Mouse (Mus musculus) gastrocnemius, postnatal 10 days (tissue): Measurements from ENCODE around the gene Flot1. TPM values are rescaled to one million over a fixed set of nuclear protein-coding genes. Genes with fewer than 3 reads are reported as not detected.

Experiments
- DNase-seq: peaks from one replicate; pipeline ENCODE4 v3.0.0; 2021; ENCODE audit warnings: mixed read lengths
- long read RNA-seq, 2 experiments: library from polyadenylated mRNA; stranded (forward); transcript quantifications; one replicate each; pipeline ENCODE4 v2.0.0; 2021
- total RNA-seq, 2 experiments: library from RNA; stranded (reverse); gene quantifications; 2 replicates each; pipeline ENCODE4 v1.2.3; 2021

Gene Flot1
- 10 to 100 TPM; 38.8 to 41.3 TPM for total RNA-seq
- long read RNA-seq, experiment 1, transcript Flot1-201 (13 exons, 1,825 nt), result major isoform, 74 of 84 reads
- long read RNA-seq, experiment 1, partial matches to known transcripts, result 5 of 84 reads
- long read RNA-seq, experiment 1, other reads (novel, unspliced or antisense), result 5 of 84 reads
- long read RNA-seq, experiment 2, transcript Flot1-201 (13 exons, 1,825 nt), result major isoform, 73 of 80 reads
- long read RNA-seq, experiment 2, partial matches to known transcripts, result 1 of 80 reads
- long read RNA-seq, experiment 2, other reads (novel, unspliced or antisense), result 6 of 80 reads

DNA sequence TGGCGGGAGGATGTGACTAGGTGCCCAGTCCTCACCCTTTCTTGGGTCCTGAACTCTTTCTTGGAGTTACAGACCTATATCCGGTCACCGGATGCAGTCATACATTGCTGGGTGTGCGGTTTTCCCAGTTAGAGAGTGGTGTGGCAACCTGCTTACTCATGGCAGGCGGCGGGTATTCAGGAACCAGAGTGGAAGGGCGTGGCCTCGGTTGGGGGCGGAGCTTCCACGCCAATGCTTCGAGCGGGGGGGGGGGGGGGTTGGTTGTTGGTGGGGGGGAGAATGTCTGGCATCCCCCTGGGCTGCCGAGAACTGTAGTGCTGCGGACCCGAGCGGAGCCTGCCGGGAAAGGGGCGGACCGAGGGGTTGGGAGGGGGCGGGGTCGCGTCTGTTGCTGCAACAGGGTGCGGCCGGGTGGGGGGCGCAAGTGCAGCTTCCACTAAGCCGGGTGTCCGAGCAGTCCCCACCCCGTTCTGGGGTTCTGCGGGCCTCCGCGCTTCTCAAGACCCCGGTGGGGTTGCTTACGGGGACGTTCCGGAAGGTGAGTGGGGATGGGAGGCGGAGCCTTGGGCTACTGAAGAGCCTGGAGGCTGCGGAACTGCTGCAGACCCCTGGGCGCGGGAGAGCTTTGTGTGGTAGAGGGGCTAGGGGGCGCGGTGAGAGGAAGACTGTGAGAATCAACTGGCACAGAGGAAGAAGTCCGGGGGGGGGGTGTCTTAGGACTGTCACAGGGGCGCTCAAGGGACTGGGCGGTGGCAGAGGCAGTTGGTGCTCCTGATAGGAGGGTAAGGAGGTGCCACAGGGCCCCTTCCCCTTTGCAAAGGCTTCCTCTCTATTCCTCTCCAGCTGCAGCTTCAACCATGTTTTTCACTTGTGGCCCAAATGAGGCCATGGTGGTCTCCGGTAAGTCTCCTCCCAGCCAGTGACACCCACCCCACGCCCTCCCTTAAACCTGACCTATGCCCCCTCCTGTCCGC lies at the start of gene Flot1:
TSS of gene Flot1 (plus strand) at position 267 of the 974 bp plus-strand sequence.
- peak; percentile 84 for DNase-seq

DNA sequence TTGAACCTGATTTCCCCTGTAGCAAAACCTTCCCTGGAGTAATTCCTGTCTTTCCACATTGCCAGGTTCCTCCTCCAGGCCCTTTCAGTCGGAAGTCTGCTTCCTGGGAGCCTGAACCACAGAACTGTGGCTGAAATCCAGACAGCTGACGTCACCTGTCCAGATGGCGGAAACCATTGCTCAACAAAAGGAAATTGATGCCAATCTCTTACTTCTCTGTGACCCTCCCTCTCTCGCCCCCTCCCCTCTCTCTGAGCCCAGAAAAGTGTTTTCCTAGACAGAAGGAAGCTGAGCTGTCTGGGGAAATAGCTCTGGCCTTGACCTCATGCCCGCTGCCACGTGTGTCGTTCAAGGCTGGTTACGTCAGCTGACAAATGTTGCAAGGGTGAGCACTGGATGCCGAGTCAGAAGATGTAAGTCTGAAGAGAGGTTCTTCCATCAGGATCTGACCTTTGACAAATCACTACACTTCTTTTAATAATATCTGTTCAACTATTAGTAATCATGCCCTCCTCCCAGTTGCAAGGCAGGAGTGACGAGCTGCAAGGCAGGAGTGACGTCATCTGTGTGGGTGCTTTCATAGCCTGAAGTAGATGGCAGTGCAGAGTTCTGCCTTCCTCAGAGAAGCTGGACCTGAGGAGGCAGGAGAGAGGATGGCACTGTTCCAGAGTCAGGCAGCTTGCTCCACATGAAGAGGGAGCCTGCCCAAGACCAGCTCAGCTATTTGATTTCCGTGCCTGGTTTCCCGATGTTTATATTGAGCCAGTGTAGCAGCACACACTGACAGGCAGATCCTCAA lies 46.0 kb upstream of the Flot1 start:
- peak; percentile 75 for DNase-seq

DNA sequence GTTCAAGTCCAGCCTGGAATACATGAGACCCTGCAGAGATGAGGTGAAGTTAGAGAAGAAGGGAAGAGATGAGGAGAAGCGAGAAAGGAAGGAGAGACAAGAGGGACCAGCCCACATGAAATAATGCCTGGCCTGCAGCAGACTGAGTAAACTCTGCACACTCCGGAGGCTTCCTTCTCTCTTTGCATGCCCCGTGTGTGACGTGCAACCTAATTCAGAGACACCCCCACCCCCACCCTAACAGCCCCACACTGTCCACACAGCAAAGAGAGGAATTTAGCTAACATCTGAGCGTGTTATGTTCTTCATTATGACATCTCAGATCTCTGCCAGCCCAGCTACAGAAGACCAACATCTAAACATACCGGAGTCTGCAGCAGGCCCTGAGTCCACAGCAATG lies 44.1 kb upstream of the Flot1 start:
- no peak for DNase-seq

DNA sequence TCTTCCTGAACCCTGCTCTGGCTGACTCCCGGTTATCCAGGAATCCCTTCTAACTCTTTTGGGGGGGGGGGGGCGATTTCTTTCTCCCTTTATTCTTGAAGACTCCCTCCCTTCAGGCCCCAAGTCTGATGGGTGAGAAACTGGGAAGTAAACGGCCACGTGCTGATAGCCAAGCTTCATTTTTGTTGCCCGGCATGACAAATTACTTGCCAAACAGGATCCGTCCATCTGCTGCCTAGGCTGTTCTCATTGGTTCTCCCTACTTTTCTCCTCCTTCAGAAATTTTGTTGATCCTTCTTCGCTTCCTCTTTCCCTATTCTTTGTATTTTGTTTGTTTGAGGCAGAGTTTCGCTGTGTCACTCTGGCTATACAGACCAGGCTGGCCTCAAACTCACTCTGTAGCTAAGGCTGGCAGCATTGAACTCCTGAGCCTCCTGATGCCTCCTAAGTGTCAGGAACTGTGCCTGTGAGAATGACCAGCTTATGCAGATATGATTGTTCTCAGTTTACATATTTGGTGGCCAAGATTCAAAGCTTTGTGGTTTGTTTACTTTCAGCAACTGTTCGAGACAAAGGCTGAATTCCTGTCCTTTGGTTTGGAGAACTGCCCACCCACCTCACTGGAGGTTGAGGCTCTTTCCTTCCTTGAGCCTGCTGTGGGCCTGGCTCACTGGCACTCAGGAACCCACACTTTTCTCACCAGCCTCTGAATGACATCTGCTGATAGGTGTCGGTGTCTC lies 43.4 kb upstream of the Flot1 start:
- DNase-seq, result no peak

DNA sequence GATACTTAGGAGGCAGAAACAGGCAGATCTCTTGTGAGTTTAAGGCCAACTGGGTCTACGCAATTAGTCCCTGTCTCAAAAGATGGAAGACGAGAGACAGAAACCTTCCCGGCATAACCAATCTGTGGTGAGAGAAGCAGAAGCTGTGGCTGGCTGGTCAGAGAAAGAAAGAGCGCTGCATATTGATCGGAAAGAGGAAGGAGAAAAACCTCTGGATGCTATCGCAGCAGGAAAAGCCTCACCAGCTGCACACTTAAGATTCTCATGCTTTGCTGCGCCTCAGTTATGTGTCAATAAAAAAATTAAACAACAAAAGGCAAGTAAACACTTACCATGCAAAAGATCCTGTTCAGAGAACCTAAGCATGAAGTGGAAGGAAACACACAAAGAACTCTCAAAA lies 42.7 kb upstream of the Flot1 start:
- DNase-seq, result no peak

DNA sequence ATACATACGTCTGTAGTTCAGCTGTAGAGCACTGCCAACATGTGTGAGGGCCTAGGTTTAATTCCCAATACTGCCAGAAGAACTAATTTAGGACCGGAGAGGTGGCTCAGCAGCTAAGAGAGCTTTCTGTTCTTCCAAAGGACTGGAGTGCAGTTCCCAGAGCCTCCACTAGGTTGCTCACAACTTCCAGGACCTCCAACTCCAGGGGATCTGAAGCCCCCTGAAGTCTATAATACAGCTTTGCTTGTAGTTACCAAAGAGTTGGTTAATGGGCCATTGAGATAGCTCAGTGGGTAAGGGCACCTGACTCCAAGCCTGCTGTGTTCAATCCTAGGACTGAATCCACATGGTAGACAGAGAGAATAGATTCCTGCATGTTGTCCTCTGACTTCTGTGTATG lies 40.6 kb upstream of the Flot1 start:
- DNase-seq, result no peak

DNA sequence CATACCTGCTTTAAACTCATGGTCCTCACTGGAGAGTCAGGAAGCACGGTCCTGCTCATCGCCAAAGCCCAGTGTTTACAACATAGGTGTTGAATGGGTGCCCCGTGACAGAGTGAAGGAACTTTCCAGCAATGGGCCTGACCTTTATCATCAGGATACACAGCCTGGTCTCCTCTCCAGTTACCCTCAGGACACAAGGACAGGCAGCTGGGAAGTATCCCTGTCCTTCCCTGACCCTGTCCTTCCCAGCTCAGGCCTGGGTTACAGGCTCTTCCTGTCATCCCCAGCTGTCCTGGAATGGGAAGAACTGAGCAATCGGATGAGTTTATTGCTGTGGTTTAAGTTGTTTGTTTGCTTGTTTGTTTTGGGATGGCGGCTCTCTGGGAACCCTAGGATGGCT lies 40.1 kb upstream of the Flot1 start:
- no peak for DNase-seq

DNA sequence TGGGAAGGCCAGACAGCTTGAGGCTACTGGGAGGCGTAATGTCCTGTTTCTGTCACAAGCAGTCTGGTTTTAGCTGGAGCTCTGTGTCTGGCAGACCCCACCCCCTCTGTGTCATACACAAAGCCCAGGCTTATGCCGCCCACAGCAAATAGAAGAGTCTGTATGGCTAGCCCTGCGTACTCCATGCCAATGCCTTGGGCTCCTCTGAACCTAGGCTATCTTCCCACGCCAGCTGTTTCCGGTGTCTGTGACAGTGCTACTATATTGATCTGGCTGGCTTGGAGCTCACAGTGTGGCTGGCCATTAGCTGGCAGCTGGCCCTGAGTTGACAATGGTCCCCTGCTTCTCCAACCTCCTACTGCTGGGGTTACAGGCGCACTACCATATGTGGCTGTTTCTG lies 39.1 kb upstream of the Flot1 start:
- no peak for DNase-seq

DNA sequence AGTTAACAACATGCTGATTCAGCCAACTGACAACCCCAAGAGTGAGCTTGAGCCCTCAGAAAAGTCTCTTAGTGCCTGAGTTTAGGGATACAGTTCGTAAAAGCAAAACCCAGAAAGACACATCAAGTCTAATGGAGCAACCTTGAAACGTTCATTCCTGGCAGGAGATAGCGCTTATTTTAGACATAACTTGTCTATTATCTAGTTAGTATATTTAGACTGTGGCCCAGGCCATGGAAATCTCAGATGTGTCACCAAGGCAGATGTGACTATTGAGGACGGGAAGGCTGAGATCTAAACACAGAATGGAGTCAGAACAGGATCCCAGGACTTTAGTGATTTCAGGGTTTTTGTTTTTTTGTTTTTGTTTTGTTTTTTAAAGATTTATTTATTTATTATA lies 37.9 kb upstream of the Flot1 start:
- DNase-seq, result no peak

DNA sequence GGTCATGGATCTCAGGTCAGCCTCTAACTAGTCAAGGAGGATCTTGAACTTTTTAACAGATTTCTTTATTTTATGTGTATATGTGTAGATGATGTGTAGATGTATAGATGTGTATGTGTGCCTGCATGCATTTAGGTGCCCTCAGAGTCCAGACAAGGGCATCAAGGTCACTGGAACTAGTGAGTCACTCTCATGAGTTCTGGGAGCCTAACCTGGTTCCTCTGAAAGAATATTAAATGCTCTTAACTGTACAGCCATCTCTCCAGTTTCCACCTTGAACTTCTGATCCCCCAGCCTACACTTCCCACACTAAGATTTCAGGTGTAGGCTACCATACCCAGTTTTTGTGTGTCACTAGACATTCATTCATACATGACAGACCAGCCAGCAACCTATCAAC lies 35.5 kb upstream of the Flot1 start:
- no peak for DNase-seq

DNA sequence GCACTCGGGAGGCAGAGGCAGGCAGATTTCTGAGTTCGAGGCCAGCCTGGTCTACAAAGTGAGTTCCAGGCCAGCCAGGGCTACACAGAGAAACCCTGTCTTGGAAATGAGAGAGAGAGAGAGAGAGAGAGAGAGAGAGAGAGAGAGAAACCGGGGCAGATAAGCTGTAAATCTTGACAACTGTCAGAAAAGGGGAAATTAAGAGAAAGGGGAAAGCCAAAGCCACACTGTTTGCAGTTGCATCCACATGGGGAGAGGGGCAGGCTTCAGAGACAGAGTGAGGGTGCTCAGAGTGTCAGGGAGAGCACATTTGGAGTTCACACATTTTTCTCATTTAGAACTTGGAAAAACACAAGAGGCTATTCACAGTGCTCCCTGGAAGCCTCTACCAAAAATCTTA lies 35.0 kb upstream of the Flot1 start:
- DNase-seq, result no peak

DNA sequence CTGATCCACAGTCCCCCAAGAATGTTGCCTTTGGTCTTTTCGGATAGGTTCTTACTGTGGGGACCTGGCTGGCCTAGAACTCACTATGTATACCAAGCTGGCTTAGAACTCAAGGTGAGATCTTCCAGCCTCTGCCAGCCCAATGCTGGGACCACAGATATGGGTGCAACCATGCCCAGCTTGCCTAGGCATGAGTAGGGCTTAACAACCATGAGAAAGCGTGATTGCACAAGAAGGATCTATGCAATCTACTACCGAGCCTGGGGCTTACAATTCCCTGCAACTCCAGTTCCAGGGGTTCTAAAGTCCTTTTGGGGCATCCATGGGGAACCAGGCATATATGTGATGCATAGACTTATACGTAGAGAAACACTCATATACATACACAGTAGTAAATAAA lies 32.1 kb upstream of the Flot1 start:
- DNase-seq, result no peak

DNA sequence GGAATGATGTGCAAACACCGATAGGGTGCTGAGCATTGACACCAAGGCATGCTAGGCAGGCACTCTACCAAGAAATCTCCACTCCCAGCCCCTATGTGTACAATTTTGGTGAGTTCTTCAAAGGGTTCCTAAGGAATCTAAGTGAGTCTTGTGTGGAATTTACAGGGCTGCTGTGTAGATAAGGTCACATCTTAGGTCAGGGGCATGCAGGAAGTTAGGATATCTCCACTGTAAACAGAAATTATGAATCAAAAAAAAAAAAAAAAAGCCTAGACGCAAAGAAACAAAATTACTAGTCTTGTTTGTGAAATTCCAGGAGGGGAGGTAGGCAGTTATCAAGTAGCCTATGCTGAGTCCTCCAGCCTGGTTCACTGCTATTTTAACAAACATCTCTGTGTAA lies 30.2 kb upstream of the Flot1 start:
- no peak for DNase-seq

DNA sequence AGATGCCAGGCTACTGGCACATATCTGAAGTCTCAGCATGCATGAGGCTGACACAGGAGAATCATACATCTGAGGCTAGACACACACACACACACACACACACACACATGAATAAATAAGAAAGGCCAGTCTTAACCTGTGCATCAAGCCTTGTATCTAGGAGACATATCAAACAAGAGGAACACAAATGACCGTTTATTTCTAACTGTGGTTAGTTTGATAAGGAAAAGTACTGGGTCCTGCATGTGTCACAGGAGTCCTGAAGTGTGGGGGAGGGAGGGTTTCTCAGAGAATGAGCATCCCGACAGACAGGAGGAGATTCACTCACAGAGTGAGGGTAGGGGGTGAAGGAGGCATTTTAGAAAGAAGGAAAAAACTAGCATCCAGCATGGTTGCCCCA lies 27.9 kb upstream of the Flot1 start:
- no peak for DNase-seq

DNA sequence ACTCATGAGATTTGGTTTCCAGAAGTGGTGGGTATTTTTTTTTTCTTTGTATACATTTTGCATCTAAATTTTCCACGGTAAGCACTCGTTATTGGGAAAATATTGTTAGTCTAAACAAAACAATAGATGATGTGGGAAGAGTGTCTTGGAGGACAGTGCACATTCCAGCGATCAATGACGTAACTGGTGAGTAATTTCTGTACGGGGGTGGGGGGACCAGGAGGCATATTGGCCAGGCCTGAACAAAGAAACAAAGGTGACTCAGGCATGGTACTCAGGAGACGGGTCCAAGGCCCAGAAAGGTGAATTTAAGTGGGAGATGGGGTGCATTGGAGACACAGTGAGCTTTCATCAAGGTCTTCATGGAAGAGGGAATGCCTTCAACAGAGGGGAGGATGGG lies 27.4 kb upstream of the Flot1 start:
- DNase-seq, result no peak

DNA sequence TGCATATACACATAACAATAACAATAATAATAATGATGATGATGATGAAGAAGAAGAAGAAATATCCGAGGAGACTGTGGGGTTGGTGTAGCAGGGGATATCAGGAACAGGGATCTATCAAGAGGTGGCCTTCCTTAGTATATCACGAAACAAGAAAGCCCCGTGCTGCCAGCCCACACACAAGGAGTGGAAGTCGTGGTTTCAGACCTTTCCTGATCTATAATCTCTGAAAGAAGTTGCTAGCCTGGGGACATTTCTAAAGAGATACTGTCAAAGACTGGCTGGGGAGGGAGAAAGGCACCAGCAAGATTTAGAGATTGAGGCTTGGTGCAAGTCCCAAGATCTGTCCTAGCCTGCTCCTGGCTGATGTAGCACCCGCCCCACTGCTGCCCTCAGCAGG lies 26.2 kb upstream of the Flot1 start:
- DNase-seq, result no peak

DNA sequence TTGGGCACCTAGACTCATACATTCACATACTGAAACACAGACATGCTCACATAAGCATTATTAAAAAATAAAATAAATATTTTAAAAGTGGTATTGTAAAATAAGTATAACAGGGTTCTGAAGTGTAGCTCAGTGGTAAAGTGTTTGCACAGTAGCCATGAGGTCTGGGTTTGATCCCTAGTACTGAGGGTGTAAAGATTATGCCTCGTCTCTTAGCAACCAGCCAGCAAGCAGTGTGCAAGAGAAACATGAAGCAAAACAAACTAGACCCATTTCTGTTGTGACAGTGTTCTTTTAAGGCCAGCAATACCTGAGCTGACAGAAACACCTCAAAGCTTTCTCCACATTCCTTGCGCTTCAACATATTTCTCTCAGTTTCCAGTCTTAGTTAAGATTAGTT lies 22.1 kb upstream of the Flot1 start:
- DNase-seq, result no peak

DNA sequence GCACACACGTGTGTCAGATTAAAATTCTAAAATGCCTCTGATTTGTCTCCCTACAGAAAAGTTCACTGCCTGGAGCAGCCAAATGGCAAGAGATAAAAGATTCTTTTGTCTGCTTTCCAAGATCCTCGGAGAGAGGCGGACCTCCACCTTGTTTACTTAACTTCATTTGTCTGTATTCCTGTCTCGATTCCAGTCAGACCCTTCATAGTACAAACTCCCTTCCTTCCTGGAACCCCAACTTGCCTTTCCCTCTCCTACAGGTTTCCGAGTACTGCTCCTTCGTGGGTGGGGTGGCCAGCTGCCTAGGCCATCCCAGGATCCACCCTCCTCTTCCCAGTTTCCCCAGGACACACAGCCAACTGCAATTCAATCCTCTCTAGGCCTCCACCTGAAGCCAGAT lies 20.0 kb upstream of the Flot1 start:
- DNase-seq, result no peak

DNA sequence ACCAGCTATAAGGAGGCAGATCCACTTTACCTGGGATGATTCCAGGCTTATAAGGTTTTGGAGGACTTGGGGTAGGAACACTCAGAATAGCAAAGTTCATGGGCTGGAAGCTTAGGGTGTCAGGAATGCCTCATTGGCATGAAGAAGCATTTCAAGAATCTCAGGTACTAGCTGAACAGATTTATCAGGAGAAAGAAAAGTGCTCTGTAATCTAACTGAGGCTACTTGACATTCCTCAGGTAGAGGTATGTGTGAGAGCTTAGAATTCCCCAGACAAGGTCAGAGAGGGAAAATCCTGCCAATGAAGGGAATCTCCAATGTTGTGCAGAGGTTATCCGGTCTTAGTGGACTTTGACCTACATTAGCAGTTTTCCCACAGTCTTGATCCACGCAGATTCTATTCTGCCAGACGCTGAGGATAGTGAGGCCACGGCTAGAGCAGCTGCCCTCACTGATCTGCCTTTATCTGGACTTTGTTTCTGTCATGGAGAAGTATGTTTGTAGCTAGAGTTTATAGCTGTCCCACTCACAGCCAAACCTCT lies 19.1 kb upstream of the Flot1 start:
- no peak for DNase-seq

DNA sequence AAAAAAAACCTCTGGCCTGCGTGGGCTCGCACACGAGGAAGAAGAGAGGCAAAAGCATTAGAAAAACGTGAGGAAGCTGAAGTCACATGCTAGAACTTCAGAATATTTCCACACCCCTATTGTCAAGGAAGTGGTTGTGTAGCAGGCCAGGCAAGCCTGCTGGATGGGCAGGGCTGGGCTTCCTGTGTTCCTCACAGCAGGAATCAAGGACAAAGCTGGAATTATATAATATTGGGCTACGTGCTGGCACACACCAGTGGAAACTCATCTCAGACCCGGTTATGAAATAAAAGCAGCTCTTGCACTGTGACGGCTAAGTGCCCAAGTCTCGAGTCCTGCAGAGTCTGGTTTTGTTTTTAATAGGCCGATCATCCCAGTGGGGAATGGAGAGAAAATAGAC lies 15.0 kb upstream of the Flot1 start:
- DNase-seq, result peak; percentile 29

DNA sequence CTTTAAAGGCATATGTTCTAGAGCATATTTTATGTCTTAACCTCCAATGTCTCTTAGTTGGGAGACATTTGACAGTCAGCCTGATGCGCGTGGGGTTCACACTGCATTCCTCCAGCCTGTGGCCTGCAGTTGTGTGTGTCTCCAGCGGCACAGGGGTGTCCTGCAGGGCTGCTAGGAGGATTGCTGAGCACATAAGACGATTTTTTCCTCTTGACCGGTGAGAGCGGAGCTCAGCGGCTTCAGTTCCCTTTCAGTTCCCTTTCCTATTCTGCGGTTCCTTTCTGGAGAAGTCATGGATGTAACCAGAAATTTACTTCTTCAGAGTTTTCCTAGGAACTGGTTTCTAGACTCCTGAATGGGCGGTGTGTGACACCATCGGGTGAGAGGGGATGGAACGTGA lies 13.6 kb upstream of the Flot1 start:
- no peak for DNase-seq
